Mouse (Mus musculus): ENCODE measurements at regions not wholly inside any gene's neighbourhood (a gene's known extent, or its start where the extent isn't known, plus 50 kb on each side); places are given as distances from the start of the nearest gene placed in this dataset.

GRCm38 (mm10) chr7:83307112-83307511 lies 277.6 kb upstream of the Tmc3 start:
- no peaks in the 10 kb centered on the region for H3K9me3 ChIP-seq (replicated peaks; ENCODE audit: insufficient read depth, low read length)
- TF ChIP-seq POLR2AphosphoS2 (IDR thresholded peaks at IDR 0.05; ENCODE audit: low read length) = no peak
- no peak overlapping the region for H3K27ac ChIP-seq (ENCODE audit: control insufficient read depth, low read depth, low read length)
- H3K4me1 ChIP-seq (ENCODE audit: control insufficient read depth in 1 of 2, insufficient read depth in 2 of 2, low read length in 2 of 2) = no peaks in the 10 kb centered on the region
- no peaks in the 10 kb centered on the region for H3K27me3 ChIP-seq (ENCODE audit: control insufficient read depth in 1 of 2, insufficient read depth in 2 of 2, low read length in 2 of 2)
- no peak overlapping the region for H3K9ac ChIP-seq (ENCODE audit: control insufficient read depth, low read depth, low read length, poor library complexity, severe bottlenecking)
- DNase-seq (ENCODE audit: low read depth, low spot score) = no peak
- H3K36me3 ChIP-seq (ENCODE audit: control insufficient read depth in 1 of 2, insufficient read depth in 2 of 2, low read length in 2 of 2) = no peaks in the 10 kb centered on the region
- no peak overlapping the region for H3K4me3 ChIP-seq (ENCODE audit: control insufficient read depth in 1 of 2, insufficient read depth in 1 of 2, low read depth in 2 of 2, low read length in 2 of 2)
- H3K79me2 ChIP-seq (ENCODE audit: control insufficient read depth, insufficient read depth, low read length, poor library complexity) = no peaks in the 10 kb centered on the region

GRCm38 (mm10) chr7:83312172-83312571 lies 272.6 kb upstream of the Tmc3 start:
- Histone ChIP-seq H3K4me1 (ENCODE audit: control insufficient read depth in 1 of 2, insufficient read depth in 2 of 2, low read length in 2 of 2) (no peaks in the 10 kb centered on the region), H3K79me2 (ENCODE audit: control insufficient read depth, insufficient read depth, low read length, poor library complexity) (no peaks in the 10 kb centered on the region), H3K36me3 (ENCODE audit: control insufficient read depth in 1 of 2, insufficient read depth in 2 of 2, low read length in 2 of 2) (no peaks in the 10 kb centered on the region), H3K27me3 (ENCODE audit: control insufficient read depth in 1 of 2, insufficient read depth in 2 of 2, low read length in 2 of 2) (no peaks in the 10 kb centered on the region), H3K4me3 (ENCODE audit: control insufficient read depth in 1 of 2, insufficient read depth in 1 of 2, low read depth in 2 of 2, low read length in 2 of 2) (no peak overlapping the region), H3K9ac (ENCODE audit: control insufficient read depth, low read depth, low read length, poor library complexity, severe bottlenecking) (no peak overlapping the region), H3K27ac (ENCODE audit: control insufficient read depth, low read depth, low read length) (no peak overlapping the region), H3K9me3 (replicated peaks; ENCODE audit: insufficient read depth, low read length) (no peaks in the 10 kb centered on the region)
- TF ChIP-seq TBP (IDR thresholded peaks at IDR 0.05; ENCODE audit: low read depth, low read length) (no peak), TCF12 (IDR thresholded peaks at IDR 0.05; ENCODE audit: low read depth, low read length) (no peak), MAFK (IDR thresholded peaks at IDR 0.05; ENCODE audit: borderline replicate concordance, low read depth, low read length) (no peak), ZKSCAN1 (IDR thresholded peaks at IDR 0.05; ENCODE audit: low read depth, low read length) (no peak), RCOR1 (IDR thresholded peaks at IDR 0.05; ENCODE audit: low read depth, low read length) (no peak), NRF1 (IDR thresholded peaks at IDR 0.05; ENCODE audit: insufficient read depth, low read depth, low read length, poor library complexity, severe bottlenecking) (no peak), GATA1 (IDR thresholded peaks at IDR 0.05; ENCODE audit: low read depth, low read length) (no peak), BHLHE40 (IDR thresholded peaks at IDR 0.05; ENCODE audit: borderline replicate concordance, low read depth, low read length) (no peak)
- DNase-seq (ENCODE audit: low read depth, low spot score) = no peak

GRCm38 (mm10) chr7:83329809-83330412 lies 254.8 kb upstream of the Tmc3 start:
- Histone ChIP-seq H3K4me3 (ENCODE audit: control insufficient read depth in 1 of 2, insufficient read depth in 1 of 2, low read depth in 2 of 2, low read length in 2 of 2) (no peak overlapping the region), H3K9me3 (replicated peaks; ENCODE audit: insufficient read depth, low read length) (no peaks in the 10 kb centered on the region), H3K27me3 (ENCODE audit: control insufficient read depth in 1 of 2, insufficient read depth in 2 of 2, low read length in 2 of 2) (no peaks in the 10 kb centered on the region; a peak in 1 of 4 replicates), H3K4me1 (ENCODE audit: control insufficient read depth in 1 of 2, insufficient read depth in 2 of 2, low read length in 2 of 2) (no peaks in the 10 kb centered on the region), H3K36me3 (ENCODE audit: control insufficient read depth in 1 of 2, insufficient read depth in 2 of 2, low read length in 2 of 2) (no peaks in the 10 kb centered on the region), H3K79me2 (ENCODE audit: control insufficient read depth, insufficient read depth, low read length, poor library complexity) (no peaks in the 10 kb centered on the region), H3K27ac (ENCODE audit: control insufficient read depth, low read depth, low read length) (no peak overlapping the region), H3K9ac (ENCODE audit: control insufficient read depth, low read depth, low read length, poor library complexity, severe bottlenecking) (no peak overlapping the region)
- no peak for TF ChIP-seq TAL1 (IDR thresholded peaks at IDR 0.05; ENCODE audit: low read length)
- TF ChIP-seq USF1 (IDR thresholded peaks at IDR 0.05; ENCODE audit: low read depth, low read length) = no peak
- TF ChIP-seq ZMIZ1 (IDR thresholded peaks at IDR 0.05; ENCODE audit: low read depth, low read length) = no peak
- TF ChIP-seq SMC3 (IDR thresholded peaks at IDR 0.05; ENCODE audit: low read depth, low read length) = no peak
- TF ChIP-seq POLR2AphosphoS2 (IDR thresholded peaks at IDR 0.05; ENCODE audit: low read length) = no peak
- TF ChIP-seq GABPA (IDR thresholded peaks at IDR 0.05; ENCODE audit: low read depth, low read length) = no peak
- no peak for TF ChIP-seq E2F4 (IDR thresholded peaks at IDR 0.05; ENCODE audit: borderline replicate concordance, low read depth, low read length)
- no peak for TF ChIP-seq CTCF (IDR thresholded peaks at IDR 0.05 in 2 of 3, conservative IDR thresholded peaks at IDR 0.05 in 1 of 3; ENCODE audit: control insufficient read depth in 1 of 3, insufficient read depth in 1 of 3, low read depth in 2 of 3, low read length in 3 of 3, poor library complexity in 1 of 3, severe bottlenecking in 1 of 3)
- TF ChIP-seq MAFK (IDR thresholded peaks at IDR 0.05; ENCODE audit: borderline replicate concordance, low read depth, low read length) = no peak
- no peak for TF ChIP-seq JUND (IDR thresholded peaks at IDR 0.05; ENCODE audit: low read depth, low read length)
- TF ChIP-seq ETS1 (IDR thresholded peaks at IDR 0.05; ENCODE audit: low read depth, low read length) = no peak
- TF ChIP-seq EP300 (IDR thresholded peaks at IDR 0.05; ENCODE audit: low read depth in 1 of 2, low read length in 2 of 2) = no peak
- TF ChIP-seq USF2 (IDR thresholded peaks at IDR 0.05; ENCODE audit: borderline replicate concordance in 1 of 2, insufficient read depth in 1 of 2, low read depth in 1 of 2, low read length in 2 of 2) = no peak
- no peak for TF ChIP-seq POLR2AphosphoS5 (IDR thresholded peaks at IDR 0.05; ENCODE audit: borderline replicate concordance, low read depth, low read length)
- TF ChIP-seq RCOR1 (IDR thresholded peaks at IDR 0.05; ENCODE audit: low read depth, low read length) = no peak
- no peak for TF ChIP-seq BHLHE40 (IDR thresholded peaks at IDR 0.05; ENCODE audit: borderline replicate concordance, low read depth, low read length)
- no peak for TF ChIP-seq CHD1 (IDR thresholded peaks at IDR 0.05; ENCODE audit: low read depth, low read length)
- no peak for TF ChIP-seq MYC (IDR thresholded peaks at IDR 0.05; ENCODE audit: low read depth, low read length)
- TF ChIP-seq TCF12 (IDR thresholded peaks at IDR 0.05; ENCODE audit: low read depth, low read length) = no peak
- TF ChIP-seq ELF1 (IDR thresholded peaks at IDR 0.05; ENCODE audit: low read depth, low read length) = no peak
- no peak for DNase-seq (ENCODE audit: low read depth, low spot score)
